Mouse (Mus musculus): ENCODE data around the gene Bcat1.

DNA sequence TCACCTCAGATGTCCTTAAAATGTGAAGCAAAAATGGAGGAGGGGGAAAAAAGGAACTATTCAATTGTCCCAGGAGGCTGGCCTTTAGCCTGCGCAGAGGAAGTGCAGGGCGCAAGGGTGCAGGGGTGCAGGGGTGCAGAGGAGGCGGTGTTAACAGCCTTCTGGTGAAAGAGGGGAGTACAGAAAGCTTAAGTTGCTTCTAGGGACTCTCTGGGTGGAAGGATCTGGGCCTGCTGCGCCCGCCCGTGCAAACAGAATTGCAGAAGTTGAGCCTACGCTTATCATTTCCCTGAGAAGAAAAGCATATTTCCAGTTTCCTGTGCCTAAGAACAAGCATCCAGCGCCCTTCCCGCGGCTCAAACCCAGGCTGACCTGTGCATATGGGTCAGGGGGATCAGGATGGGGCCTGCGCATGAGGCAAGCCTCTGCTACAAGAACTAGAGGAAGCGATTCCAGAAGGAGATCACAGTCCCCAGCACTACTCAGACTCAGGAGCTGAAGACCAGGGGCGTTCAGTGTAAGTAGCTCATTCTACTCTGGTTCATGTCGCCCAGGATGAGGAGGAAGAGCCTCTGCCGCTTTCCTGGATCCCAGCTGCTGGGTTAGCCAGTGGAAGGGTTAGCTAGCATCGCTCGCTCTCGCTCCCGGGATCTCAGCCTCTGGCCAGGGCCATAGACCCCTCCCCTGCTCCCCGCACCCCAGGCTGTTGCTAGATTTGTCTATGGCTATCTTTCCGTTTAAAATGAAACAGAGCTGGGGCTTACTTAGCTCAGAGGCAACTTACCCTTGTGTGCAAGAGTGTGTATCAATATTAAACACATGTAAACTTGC is 45.8 kb upstream of the Bcat1 start:
- TF ChIP-seq POLR2A (IDR thresholded peaks at IDR 0.05; ENCODE audit: insufficient read depth, low read length) (no peak), CTCF (IDR thresholded peaks at IDR 0.05; ENCODE audit: low read depth, low read length) (no peak)

All from ES-Bruce4 (cell line).